Mouse (Mus musculus) lung, embryonic 16.5 days (tissue): Measurements from ENCODE around the gene Rnf169. TPM values are rescaled to one million over a fixed set of nuclear protein-coding genes. Genes with fewer than 3 reads are reported as not detected.

ENCODE experiments used
- ATAC-seq: fragments of 200-750 bp; cut with Nextera tagmentation; 2 replicates; pipeline ENCODE4 v1.8.0; 2017; ENCODE audit warnings: low read depth, mild to moderate bottlenecking, moderate library complexity
- H3K27ac ChIP-seq: fragments of 300-500 bp; sonication (generic); 2 replicates; pipeline ENCODE4 v1.5.1; 2014; ENCODE audit warnings: mild to moderate bottlenecking, control low read depth, low read length
- H3K27me3 ChIP-seq: fragments of 300-500 bp; sonication (generic); 2 replicates; pipeline ENCODE4 v1.6.1; 2014; ENCODE audit warnings: low read depth, low read length, mixed read lengths; ENCODE audit not compliant: control insufficient read depth, insufficient read depth
- H3K36me3 ChIP-seq: fragments of 300-500 bp; sonication (generic); 2 replicates; pipeline ENCODE4 v1.6.1; 2014; ENCODE audit warnings: low read length; ENCODE audit not compliant: control insufficient read depth, insufficient read depth
- H3K4me1 ChIP-seq: fragments of 300-500 bp; sonication (generic); replicated peaks from 2 replicates; pipeline ENCODE4 v1.6.1; 2014; ENCODE audit warnings: low read length, mixed read lengths; ENCODE audit not compliant: control insufficient read depth, insufficient read depth
- H3K4me2 ChIP-seq: fragments of 300-500 bp; sonication (generic); 2 replicates; pipeline ENCODE4 v1.6.1; 2014; ENCODE audit warnings: low read depth, low read length, control low read depth
- H3K4me3 ChIP-seq: fragments of 300-500 bp; sonication (generic); 2 replicates; pipeline ENCODE4 v1.5.1; 2014; ENCODE audit warnings: mild to moderate bottlenecking, low read length, control low read depth
- H3K9ac ChIP-seq: fragments of 300-500 bp; sonication (generic); 2 replicates; pipeline ENCODE4 v1.6.1; 2014; ENCODE audit warnings: low read length, control low read depth
- H3K9me3 ChIP-seq: fragments of 300-500 bp; sonication (generic); 2 replicates; pipeline ENCODE4 v1.6.1; 2016; ENCODE audit warnings: low read length; ENCODE audit not compliant: control insufficient read depth
- WGBS: fragments of 180-500 bp; shearing (Covaris S2); extraction: QIAGEN DNeasy Blood & Tissue Kit; methylation state at CpG from one replicate; pipeline ENCODE4 v1.1.7; 2014; 5-methylcytosine and 5-hydroxymethylcytosine counted together
- polyA plus RNA-seq: library from polyadenylated mRNA; unstranded; fragments of >200 nt; fragmentation: Nextera tagmentation; extraction: Ambion mirVana; gene quantifications from 2 replicates; pipeline ENCODE4 v1.2.1, GENCODE M21; 2015

Gene Rnf169
- polyA plus RNA-seq, 1 experiment from 2014 or later = 4.4 TPM

DNA sequence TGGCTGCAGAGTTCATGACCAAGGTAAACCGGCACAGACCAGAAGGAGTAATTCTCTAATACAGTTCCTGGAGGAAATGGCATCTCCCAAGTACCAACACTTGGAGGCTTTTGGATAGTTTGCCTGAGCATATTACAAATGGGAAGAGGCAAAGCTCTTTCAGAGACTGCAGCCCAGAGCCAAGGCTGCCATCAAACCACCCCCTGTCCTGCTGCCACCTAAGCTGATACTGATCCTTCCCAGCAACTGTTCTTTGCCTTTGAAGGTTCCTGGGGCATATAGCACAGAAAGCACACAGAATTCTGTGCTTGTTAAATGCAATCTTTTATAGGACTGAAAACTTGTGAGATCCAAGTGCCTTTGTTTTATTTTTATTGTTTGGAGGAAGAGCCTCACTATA is 39.6 kb downstream of the Rnf169 start:
- H3K9me3 ChIP-seq = no peaks in the 10 kb centered on the region
- no peak overlapping the region for H3K4me3 ChIP-seq
- no peak for ATAC-seq
- 91% methylated on average over 1 of the region's 1 CpGs for WGBS
- H3K9ac ChIP-seq = no peak overlapping the region
- H3K4me2 ChIP-seq = no peak overlapping the region
- no peaks in the 10 kb centered on the region for H3K27me3 ChIP-seq
- H3K27ac ChIP-seq = no peak overlapping the region
- H3K36me3 ChIP-seq = peaks cover 36% of the 10 kb centered on the region
- H3K4me1 ChIP-seq = no peaks in the 10 kb centered on the region

DNA sequence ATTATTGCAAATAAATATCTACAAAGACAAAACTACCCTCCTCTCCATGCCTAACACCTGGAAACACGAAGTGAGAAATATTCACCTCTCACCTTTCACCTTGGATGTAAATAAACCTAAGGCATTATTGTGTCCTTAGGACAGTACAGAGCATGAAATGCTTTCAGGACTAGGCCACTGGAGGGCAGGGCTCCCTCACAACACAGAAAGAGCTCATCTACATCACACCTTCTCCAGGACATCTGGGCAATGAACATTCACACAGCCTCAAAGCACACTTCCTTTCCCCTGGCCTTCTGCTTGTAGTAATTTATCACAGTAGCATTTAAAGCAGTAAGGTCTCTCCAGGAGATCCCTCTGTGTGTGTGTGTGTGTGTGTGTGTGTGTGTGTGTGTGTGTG is 44.5 kb downstream of the Rnf169 start:
- no peak overlapping the region for H3K4me3 ChIP-seq
- peaks cover 29% of the 10 kb centered on the region for H3K36me3 ChIP-seq
- WGBS = 54% methylated on average over 1 of the region's 1 CpGs
- H3K9ac ChIP-seq = no peak overlapping the region
- no peak for ATAC-seq
- H3K9me3 ChIP-seq = no peaks in the 10 kb centered on the region
- no peaks in the 10 kb centered on the region for H3K27me3 ChIP-seq
- H3K4me1 ChIP-seq = no peaks in the 10 kb centered on the region
- H3K27ac ChIP-seq = no peak overlapping the region
- H3K4me2 ChIP-seq = no peak overlapping the region

DNA sequence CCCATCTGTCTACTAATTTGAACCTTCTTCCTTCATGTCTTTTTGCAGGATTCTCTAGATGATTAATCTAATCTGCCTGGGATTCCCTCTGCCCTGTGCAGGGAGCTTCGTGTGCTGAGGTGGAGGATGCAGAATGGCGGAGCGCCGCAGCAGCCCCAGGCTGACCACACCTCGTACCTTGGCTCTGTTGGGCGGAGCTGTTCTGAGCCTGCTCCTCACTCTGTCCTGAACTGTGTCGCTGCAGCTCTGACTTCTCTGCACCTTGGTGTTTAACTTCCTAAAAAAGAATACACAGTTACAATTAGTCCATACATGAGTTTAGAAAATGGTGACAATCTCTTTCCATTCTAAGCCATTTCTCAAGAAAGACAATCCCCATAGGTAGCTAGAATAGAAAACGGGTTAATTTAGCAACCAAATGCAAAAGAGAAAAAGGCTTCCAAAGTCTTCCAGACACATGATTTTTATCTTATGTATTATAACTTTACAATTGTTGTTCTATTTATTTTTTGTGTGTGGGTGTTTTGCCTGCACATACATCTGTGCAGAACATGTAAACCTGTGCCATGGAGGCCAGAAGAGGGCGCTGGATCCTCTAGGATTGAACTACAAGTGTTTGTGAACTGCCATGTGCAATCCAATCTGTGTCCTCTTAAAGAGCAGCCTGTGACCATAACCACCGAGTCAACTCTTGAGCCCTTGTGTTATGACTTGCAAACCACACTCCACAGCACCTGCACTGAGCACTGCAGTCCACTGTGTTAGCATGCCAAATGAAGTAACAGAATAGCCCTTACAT is 53.1 kb downstream of the Rnf169 start:
- Histone ChIP-seq H3K9me3 (no peaks in the 10 kb centered on the region), H3K4me3 (no peak overlapping the region), H3K27ac (no peak overlapping the region), H3K9ac (no peak overlapping the region), H3K4me1 (no peaks in the 10 kb centered on the region), H3K36me3 (peaks cover 33% of the 10 kb centered on the region), H3K27me3 (no peaks in the 10 kb centered on the region), H3K4me2 (no peak overlapping the region)
- WGBS = 73% methylated on average over 10 of the region's 10 CpGs
- peak; percentile 38; the same call in 1 of the 2 replicates for ATAC-seq

DNA sequence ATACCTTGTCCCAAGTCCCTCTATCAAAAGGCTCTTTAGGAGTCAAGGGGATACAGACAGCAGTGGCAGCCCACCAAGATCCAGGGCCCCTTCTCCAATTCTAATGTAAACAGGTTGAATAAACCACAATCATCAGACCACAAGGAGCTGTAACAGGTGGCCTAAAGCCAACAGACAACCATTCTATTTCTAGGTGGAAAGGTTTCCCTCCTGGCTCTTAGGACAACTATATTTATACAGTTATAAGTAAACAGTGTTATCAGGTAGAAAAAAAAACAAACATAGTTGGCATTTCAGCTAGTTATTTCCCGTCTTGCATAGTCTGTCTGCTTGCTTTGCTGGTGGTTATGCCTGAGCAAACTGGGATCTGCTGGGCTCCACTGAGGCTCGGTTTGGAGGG is 59.8 kb downstream of the Rnf169 start:
- peaks cover 14% of the 10 kb centered on the region for H3K36me3 ChIP-seq
- WGBS = 21% methylated on average over 2 of the region's 2 CpGs
- H3K9me3 ChIP-seq = no peaks in the 10 kb centered on the region
- H3K4me3 ChIP-seq = no peak overlapping the region
- no peaks in the 10 kb centered on the region for H3K27me3 ChIP-seq
- H3K27ac ChIP-seq = no peak overlapping the region
- H3K4me1 ChIP-seq = peaks cover 16% of the 10 kb centered on the region
- no peak overlapping the region for H3K4me2 ChIP-seq
- H3K9ac ChIP-seq = no peak overlapping the region
- no peak for ATAC-seq

DNA sequence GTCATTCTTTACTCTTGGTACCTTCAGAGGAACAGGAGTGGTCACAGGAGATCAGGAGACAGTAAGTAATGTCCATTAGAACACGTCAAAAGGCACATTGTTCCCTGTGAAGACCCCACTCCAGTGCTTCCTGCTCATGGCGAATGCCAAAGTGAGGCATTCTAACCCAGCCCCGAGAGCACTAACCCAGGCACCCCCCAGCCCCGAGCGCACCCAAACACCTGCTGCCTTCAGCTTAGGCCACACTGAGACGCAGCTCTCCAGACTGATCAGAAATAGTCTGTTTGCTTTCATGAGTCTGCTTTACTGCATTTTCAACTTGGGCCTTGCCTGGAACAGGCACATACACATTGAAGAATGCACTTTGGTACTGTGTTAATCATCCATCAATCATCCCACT is 60.3 kb downstream of the Rnf169 start:
- H3K27ac ChIP-seq = no peak overlapping the region
- no peak overlapping the region for H3K4me2 ChIP-seq
- 63% methylated on average over 6 of the region's 6 CpGs for WGBS
- peaks cover 16% of the 10 kb centered on the region for H3K4me1 ChIP-seq
- H3K9me3 ChIP-seq = no peaks in the 10 kb centered on the region
- no peak overlapping the region for H3K4me3 ChIP-seq
- no peaks in the 10 kb centered on the region for H3K27me3 ChIP-seq
- H3K36me3 ChIP-seq = peaks cover 9% of the 10 kb centered on the region
- ATAC-seq = no peak
- no peak overlapping the region for H3K9ac ChIP-seq

DNA sequence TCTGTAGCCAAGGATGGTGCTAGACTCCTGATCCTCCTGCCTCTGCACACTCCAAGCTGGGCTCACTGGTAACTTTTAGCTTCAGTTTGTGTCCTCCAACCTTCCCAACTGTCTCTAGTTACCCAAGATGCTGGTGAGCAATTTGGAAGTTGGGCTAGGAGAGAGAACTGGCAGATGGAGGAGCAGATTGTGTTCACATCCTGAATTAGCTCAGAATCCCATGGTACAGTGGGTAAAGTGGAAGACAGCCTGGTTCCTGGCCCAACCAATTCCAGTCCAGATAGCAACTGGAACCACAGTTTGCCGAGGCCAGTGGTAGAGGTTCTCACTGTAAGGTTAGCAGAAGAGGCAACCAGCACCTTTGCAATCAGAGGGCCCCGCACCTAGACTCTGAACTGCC is 61.1 kb downstream of the Rnf169 start:
- no peak for ATAC-seq
- no peak overlapping the region for H3K4me2 ChIP-seq
- peaks cover 16% of the 10 kb centered on the region for H3K4me1 ChIP-seq
- H3K36me3 ChIP-seq = peaks cover 1% of the 10 kb centered on the region
- WGBS = 93% methylated on average over 2 of the region's 2 CpGs
- H3K27me3 ChIP-seq = no peaks in the 10 kb centered on the region
- no peak overlapping the region for H3K4me3 ChIP-seq
- no peaks in the 10 kb centered on the region for H3K9me3 ChIP-seq
- no peak overlapping the region for H3K9ac ChIP-seq
- H3K27ac ChIP-seq = no peak overlapping the region

DNA sequence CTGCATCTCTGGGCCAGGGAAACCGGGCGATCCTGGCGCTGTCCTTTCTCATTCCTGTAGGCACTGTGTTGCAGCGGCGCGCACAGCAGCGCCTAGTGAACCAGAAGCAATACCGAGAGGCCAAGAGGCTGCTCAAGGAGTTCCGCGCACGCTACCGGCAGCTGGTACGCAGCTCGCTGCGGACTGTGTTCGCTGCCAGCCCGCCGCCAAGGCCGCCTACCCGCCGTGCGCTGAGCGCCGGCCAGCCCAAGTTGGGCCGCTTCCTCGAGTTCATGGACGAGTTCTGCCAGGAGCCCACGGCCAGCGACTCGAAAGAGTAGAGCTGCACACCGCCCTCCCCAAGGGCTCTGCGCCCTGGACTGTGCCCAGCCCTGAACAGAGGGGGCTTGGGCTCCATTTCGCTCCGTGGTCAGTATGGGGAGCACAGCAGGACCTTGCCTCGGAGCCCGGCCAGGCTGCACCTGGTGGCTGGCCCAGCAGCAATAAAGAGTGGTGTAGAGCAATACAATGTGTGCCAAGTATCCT is 62.9 kb downstream of the Rnf169 start:
- WGBS = 1% methylated on average over 36 of the region's 36 CpGs

DNA sequence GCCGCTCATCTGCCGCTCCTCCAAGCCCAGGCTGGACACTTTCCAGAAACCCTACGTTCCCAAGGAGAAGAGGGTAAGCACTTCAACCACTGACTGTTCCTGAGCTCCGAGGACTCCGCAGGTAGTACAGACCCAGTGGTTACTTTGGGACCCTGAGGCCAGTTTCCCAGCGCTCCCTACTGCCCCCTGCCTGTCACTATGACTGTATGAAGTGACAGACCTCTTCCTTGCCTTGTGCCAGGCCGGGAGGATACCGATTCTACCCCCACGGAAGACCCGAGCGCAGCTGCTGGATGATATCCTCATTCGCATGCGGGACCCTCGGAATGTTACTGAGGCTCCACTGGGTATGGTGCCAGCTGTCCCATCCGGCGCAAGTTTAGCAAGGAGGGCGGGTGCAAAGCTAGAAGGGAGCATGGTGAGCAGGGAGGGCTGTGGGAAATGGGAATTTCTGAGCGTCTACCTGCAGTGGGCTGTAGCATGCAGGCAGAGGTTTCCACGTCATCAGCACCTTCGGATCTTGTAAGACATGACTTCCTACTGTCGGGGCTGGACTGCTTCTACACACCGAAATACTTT is 63.4 kb downstream of the Rnf169 start:
- ATAC-seq = peak; percentile 56
- H3K4me2 ChIP-seq = peak overlapping the region; percentile 82
- no peak overlapping the region for H3K27ac ChIP-seq
- no peaks in the 10 kb centered on the region for H3K9me3 ChIP-seq
- H3K4me1 ChIP-seq = peaks cover 16% of the 10 kb centered on the region
- WGBS = 5% methylated on average over 22 of the region's 22 CpGs
- H3K4me3 ChIP-seq = peak overlapping the region; percentile 36
- peak overlapping the region; percentile 66 for H3K9ac ChIP-seq
- no peaks in the 10 kb centered on the region for H3K36me3 ChIP-seq
- H3K27me3 ChIP-seq = no peaks in the 10 kb centered on the region

More for the DNA sequence above, 62.9 kb downstream of the Rnf169 start:
- Histone ChIP-seq H3K27ac (no peak overlapping the region), H3K4me3 (peak overlapping the region; percentile 36), H3K36me3 (no peaks in the 10 kb centered on the region; the same call in 1 of the 2 replicates), H3K9me3 (no peaks in the 10 kb centered on the region), H3K4me1 (peaks cover 16% of the 10 kb centered on the region), H3K4me2 (peak overlapping the region; percentile 82), H3K9ac (peak overlapping the region; percentile 66), H3K27me3 (no peaks in the 10 kb centered on the region)
- ATAC-seq = peak; percentile 58

DNA sequence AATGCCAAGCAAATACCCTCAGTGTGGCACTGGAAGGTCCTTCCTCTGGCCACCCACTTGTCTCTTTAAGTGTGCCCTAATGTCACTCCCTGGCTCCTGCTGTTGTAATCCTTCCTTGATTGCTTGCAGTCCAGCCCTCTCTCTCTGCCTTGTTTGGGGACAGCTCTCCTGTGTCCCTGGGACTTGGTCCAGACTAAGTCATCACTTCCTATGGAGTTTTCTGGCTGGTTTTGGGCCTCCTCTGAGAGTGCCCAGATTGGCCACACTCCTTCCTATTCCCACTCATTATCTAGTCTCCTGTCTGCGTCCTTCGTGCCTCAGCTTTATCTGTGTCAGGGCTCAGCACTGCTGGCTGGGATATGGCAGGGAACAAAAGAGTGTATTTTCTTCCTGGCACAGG is 64.7 kb downstream of the Rnf169 start:
- Histone ChIP-seq H3K27me3 (no peaks in the 10 kb centered on the region), H3K36me3 (no peaks in the 10 kb centered on the region), H3K4me3 (no peak overlapping the region), H3K4me2 (no peak overlapping the region), H3K9me3 (no peaks in the 10 kb centered on the region), H3K27ac (no peak overlapping the region), H3K9ac (no peak overlapping the region), H3K4me1 (peaks cover 10% of the 10 kb centered on the region)
- 77% methylated on average over 2 of the region's 2 CpGs for WGBS
- no peak for ATAC-seq
